Mouse (Mus musculus): ENCODE data around the gene Cbr2.

GRCm38 (mm10) chr11:120684086-120684485, 47.8 kb downstream of the Cbr2 start:
- TF ChIP-seq POLR2A (IDR thresholded peaks at IDR 0.05; ENCODE audit: extremely low read depth, insufficient read depth, low read length), result no peak
- no peak for TF ChIP-seq CTCF (IDR thresholded peaks at IDR 0.05; ENCODE audit: low read depth, low read length)

Measured in liver, adult 2 months (tissue).